Mouse (Mus musculus) cortical plate, adult 2 months (tissue): ENCODE results near the gene Paqr5.

ENCODE experiments used
- CTCF ChIP-seq: fragments of 200-500 bp; IDR thresholded peaks from 2 replicates; pipeline ENCODE4 v1.5.1; 2011; ENCODE audit warnings: mild to moderate bottlenecking, control low read depth, low read length; ENCODE audit not compliant: insufficient read depth; ENCODE audit errors: extremely low read depth
- POLR2A ChIP-seq: fragments of 200-500 bp; IDR thresholded peaks from 2 replicates; pipeline ENCODE4 v1.6.1; 2011; ENCODE audit warnings: mild to moderate bottlenecking, low read length, control low read depth; ENCODE audit not compliant: insufficient read depth; ENCODE audit errors: extremely low read depth

GRCm38 (mm10) chr9:61971045-61971444 is 55.6 kb downstream of the Paqr5 start:
- TF ChIP-seq POLR2A (no peak), CTCF (no peak)
